Mouse (Mus musculus) kidney, adult 8-10 months (tissue): ENCODE data around the gene Dhcr24.

Experiments
- DNase-seq, 2 experiments: peaks; one replicate each; pipeline ENCODE4 v3.0.0; 2022

Dhcr24 gene

DNA sequence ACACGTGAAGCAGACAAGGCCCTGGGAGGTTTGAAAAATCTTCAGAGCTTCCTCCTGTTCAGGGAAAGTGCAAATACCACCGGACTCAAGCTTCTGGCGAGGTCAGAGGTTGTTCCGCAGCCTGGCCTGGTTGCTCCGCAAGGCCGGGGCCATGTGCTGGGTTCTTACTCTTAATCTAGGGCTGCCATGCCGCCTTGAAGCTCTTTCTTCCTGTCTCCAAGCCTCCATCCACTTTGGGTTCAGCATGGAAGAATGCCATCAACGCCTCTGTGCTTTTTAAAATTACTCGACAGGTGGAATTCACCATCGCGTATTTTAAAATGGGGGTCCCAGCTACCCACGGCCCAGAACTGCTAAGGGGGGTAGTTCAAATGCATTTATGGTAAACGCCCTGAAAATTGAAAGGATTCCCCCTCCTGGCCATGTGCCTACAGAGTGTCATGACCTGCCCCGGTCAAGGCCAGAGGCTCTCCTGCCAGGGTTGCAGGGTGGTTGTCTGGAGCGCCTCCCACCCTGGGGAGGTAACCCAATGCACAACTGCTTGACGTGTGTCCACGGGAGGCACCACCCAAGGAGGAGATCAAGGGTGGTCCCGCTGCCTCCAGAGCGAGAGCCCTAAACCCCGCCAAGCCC lies 509 bp upstream of the Dhcr24 start:
- DNase-seq = peak; percentile 61 to 64

DNA sequence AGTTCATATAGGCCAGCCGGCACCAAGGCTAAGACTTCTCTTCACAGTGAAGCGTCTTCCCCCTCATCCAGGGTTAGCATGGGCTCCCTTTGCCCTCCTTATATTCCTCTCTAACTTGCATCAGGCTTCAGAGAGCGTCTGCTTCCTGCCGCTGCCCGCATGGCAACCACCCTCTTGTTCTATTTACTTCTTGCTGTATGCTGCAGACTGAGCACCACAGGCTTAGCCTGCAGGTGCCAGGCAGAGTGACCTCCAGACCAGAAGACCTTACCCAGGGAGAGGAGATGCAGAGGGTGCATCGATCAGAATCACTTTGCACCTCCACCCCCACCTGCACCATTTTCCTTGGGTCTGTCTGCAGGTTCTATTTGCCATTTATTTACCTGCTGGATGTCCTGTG lies 1.2 kb downstream of the Dhcr24 start:
- no peak for DNase-seq

DNA sequence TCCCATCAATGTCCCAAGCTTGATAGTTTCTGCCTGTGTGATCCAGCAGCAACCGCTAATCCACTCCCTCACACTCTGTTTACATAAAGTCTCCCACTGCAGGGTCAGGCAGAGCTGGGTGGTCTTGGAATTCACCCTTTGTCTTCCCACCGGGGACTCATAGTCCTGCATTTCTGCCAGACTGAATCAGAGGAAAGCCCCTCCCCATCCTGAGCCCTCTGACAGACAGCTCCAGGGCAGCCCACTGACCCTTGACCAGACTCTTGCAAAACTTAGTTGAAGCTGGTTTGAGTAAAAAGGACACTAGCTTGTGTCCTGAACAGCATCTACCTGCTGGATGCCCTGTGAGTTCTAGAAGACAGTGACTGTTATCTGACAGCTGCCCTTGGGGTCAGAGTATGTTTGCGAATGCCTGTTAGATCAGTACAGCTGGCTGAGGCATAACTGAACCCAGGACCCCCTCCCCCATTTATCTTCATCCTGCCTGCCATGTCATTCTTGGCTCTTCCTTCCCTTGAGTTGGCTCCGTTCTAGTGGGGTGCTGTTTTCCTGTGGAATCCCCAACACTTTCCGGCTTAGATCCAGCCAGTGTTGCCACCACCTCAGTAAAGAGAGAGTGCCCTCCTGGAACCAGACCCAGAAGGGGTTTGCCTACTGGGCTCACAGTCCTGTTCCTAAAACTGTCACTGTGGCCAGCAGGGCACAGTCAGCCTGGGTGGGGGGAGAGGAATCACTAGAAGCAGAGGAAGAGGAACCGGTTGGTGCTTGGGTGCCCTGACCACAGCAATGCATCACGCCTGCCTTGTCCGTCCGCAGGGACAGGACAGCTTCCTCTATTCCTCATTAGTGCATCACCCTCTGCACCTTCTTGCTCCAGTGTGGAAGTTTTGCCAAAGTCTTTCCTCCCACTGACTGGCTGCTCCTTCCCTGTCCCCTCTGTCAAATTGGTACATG lies 2.3 kb downstream of the Dhcr24 start:
- DNase-seq = peak; percentile 65 to 70

DNA sequence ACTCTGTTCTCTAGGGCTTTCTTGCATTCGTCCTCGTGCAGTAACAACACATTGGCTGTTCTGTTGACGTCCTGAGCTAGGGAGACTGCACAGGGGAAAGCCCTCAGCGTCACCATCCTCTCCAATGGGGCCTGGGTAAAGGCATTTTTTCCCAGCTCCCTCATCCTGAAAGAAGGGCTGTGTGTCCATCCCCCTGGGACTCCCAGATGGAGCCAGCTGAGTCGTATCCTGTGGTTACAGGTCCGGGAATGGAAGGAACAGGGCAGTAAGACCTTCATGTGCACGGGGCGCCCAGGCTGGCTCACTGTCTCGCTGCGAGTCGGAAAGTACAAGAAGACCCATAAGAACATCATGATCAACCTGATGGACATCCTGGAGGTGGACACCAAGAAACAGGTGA lies 3.3 kb downstream of the Dhcr24 start:
- DNase-seq = no peak

DNA sequence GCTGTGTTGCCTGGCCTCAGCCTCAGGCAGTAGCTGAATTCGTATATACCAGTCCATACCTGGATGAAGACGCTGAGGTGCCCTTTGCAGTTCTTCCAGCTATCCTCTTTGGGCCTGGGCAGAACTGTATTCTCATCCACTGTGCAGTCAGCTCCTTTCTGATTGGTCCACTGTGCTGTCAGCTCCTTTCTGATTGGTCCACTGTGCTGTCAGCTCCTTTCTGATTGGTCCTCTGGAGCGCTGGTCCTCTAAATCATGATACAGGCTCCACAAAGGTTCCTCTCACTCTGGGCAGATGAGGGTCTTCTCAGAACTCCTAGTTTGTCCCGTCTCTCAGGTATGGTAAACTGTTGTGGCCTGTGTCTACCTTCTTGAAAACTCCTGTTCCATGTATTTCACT lies 8.8 kb downstream of the Dhcr24 start:
- DNase-seq = no peak

DNA sequence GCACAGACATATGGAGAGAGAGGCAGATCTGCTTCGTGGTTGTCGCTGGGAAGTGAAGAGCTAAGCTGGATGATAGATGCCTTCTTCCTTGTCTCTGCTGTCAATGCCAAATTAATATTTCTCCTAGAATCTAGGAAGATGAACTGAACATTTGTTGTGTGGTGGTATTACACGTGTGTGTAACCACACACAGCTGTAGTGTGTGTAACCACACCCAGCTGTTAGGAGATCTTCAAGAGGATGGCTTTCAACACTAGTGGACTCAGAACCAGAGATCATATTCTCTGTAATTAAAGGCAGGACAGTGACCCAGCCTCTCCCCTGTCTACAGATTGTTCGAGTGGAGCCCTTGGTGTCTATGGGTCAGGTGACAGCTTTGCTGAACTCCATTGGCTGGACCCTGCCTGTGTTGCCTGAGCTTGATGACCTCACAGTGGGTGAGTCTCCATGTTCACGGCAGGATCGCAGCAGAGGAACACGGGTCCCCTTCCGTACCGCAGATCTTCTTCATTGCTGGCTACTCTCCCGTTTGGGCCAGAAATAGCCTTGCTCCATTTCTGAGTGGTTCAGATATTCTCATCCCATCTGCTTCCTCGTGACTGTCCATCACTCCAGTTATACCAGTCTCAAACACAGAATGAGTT lies 10.4 kb downstream of the Dhcr24 start:
- no peak for DNase-seq

DNA sequence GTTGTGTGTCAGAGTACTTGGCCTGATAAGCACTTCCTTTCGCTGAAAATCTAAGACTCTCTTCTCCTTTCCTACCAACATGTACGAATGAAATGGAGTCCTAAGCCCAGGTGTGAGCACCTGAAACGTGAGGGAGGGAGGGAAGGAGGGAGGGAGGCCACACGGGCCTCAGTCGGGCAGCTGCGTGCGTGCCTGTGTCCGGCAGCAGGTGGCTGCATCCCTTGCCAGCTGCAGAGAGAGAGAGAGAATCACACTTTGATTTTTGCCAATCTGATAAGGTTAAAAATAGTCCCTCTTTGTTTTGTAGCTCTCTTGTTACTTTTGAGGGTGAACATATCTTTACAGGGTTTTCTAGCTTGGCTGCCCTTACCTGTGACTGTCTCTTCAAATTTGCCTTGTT lies 14.2 kb downstream of the Dhcr24 start:
- no peak for DNase-seq

DNA sequence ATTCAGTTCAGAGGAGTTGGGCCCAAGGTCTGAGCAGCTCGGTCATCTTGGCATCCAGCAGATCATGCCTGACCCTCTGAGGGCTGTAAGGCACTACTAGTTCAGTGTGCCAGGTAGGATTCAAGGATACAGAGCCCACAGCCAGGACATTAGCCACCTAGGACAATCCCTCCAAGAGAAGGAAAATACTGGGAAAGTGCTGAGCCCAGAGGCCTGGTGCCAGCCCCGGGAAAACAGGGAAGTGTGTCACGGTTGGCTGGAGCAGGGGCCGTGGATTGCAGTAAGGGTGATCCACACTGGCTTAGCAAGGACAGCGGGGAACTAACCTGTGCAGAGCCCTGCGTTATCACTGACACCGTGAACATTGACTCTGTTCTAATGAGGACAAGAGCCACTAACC lies 16.7 kb downstream of the Dhcr24 start:
- peak; percentile 54 to 75 for DNase-seq

DNA sequence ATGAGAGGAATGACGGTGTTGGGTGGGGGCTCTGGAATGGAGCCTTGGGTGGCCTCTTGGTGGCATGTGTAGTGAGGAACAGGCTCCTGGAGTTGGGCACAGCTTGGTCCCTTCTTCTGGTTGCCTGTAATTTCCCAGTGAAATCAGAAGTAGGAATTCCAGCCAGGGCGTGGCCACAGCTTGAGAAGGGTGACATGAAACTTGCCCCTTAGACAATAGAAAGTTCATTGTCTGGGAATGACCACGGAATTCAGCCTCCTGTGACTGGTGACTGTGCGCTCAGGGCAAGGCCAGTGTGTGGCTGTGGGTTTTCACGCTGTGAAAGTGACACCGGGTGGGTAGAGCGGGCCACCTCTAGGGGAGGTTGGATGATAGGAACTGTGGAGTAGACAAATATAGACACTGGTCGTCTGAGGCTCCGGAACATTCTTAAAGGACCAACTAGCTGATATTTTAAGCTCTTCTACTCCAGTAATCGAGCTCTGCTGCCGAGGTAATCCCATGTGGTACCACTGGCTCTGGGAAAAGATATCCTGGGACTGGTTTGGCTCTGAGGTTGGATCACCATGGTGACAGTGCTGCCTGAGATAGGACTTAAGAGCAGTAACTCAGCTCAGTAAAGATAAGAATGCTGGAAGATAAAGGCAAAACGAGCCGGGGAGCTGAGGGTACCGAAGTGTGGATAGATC lies 20.5 kb downstream of the Dhcr24 start:
- no peak for DNase-seq

DNA sequence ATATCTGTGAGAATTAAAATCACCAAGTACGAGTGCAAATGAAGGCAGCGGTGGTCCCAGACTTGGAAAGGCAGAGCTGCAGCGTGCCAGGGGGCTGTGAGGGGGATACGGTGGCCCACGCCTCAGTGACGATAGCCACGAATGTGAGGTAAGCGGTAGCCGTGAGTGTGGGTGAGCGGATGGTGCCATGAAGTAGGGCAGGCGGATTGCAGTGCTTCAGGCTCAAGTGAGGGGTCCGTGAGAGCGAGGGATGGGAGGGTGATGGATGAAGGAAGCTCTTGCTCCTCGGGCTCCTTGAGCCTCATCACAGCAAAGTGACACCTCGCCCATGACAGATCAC lies 21.0 kb downstream of the Dhcr24 start:
- DNase-seq = no peak

DNA sequence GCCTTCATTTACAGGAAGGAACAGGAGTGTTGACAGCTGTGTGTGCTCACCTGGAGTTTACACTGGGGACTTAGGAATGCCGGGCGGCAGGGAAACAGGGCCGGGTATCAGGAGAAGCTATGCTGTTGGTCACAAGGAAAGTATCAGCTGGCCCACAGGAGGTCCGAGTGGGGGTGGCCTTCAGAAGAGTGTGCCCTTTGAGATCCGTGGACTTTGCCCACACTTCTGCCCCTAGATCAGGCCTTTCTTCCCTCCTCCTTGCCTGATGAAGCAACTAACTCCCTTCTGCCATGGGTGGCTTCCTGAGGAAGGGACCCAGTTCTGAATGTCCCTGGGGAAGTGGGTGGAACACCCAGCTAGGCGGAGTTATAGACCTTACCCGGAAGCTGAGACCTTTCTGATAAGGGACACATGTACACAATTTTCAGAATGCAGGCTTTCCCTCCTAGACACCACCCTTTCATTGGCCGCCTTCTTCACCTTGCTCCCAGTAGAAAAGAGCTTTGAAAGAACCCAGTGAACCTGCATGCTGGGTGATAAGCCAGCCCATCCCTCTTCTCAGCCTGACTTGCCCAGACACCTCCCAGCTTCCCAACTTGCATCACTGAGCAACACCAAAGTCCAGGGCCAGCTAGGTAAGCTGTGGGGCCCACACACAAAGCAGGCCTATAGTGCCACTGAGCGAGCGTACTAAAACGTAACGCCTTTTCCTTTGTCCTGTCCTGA lies 21.8 kb downstream of the Dhcr24 start:
- peak; percentile 87 to 89 for DNase-seq

DNA sequence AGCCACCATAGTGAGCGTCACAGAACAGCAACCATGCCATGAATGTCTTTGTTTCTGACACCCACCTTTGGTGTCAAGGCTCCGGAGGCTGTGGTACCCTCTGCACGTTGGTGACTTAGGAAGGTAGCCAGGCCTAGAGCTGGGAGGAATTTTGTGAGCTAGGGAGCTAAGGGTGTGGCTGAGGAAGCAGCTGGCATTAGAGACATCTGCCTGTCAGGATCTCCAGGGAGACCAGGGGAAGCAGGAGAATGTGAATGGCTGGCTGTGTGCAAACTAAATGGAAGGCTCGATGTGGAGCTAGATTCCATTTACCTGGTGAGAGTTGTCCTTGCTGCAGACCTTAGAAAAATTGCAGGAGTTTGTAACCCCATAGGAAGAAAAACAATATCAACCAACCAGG lies 23.8 kb downstream of the Dhcr24 start:
- no peak for DNase-seq

DNA sequence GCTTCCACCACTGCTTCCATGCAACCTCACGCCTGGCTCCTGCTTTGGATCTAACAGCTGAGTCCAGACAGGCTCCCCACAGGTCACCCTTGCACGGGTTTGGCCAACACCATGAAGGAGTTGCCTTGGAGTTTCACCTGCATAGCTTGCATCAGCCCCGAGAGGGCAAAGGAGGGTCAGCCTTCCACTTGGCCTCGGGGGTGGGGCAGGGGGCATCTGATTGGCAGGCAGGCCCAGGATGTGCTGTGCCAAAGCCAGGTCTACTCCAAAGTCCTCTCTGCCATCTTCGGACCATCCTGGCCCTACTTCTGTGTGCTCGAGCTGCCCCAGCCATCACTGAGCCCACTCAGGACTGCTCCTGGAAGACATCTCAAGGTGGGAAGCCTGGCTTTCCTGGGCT lies 26.2 kb downstream of the Dhcr24 start:
- peak; percentile 86 to 89 for DNase-seq

DNA sequence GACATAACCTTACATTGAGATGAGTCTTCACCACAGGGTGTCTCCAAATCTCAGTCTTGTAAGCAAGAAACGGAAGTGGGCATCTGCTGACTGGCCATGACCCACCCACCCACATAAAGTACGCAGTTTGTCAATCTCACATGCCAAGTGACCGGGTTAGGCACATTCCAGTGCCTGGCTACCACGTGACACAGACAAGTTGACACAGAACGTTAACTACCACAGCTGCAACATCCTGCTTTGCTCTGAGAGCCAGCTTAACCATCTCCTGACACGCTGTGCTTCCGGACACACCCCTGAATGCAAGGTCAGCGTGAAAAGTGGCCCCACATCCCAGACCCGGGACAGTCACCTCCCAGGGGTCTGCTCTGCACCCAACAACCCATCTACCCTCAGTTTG lies 29.3 kb downstream of the Dhcr24 start:
- DNase-seq = peak in 1 of 2 experiments; percentile 33

DNA sequence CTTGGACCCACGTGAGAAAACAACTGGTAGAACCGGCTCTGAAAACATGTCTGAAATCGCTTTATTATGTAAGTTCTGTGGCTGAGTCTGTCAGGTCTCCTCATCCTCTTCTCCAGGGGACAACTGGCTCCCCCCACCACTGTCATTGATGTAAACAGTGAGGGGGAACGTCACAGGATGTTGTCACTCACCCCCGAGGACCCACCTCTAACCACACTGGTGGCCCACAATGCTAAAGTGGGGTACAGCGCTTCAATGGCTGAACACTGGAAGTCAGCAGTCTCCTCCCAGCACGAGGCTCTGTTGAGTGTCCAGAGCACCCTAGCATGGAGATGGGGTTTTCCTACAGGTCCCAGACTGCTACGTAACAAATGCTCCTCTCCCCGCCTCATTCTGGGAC lies 30.0 kb downstream of the Dhcr24 start:
- DNase-seq = no peak

DNA sequence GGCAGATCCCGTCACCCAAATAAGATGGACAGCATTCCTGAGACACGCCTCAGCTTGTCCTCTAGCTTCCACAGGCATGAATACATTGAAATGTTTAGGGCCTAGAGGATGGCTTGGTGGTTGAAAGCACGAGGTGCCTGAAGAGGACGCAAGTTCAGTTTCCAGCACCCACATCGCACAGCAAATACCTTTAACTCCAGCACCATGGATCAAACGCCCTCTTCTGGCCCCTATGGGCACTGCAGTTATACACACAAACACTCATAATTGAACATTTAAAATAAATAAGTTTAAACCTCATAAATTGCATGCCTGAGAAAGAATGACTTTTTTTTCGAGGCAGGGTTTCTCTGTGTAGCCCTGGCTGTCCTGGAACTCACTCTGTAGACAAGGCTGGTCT lies 32.8 kb downstream of the Dhcr24 start:
- DNase-seq = no peak

DNA sequence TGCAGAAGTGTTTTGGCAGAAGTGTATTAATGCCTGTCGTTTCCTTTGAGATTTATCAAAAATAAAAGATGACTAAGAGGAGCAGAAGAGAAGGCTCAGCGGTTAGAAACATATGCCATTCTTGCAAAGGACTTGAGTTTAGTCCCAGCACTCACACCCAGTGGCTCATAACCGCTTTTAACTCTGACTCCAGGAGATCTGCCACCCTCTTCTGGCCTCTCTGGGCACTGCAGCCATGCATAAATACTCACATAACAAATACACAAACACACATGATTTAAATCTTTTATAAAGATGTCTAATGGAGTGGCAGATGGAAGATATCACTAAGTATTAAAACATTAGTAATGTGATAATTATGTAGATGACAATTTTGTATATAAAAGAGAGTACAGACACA lies 35.4 kb downstream of the Dhcr24 start:
- no peak for DNase-seq

DNA sequence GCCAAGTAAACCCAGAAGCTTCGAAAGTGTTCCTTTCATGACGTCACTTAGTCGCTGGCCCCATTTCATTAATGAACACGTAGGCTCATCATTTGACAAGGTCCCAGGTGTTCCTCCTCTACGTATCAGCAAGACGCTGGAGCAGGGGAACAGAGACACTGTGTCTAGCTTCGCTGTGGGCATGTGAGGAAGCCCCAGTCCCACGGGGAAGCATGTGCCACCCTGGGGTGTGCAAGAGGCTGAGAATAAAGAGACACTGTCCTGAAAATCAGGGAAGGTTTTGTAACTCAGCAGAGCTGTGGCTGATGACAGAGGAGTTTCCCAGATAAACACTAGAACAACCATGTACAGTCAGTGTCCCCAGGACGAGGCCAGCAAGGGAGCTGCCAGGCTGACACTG lies 36.2 kb downstream of the Dhcr24 start:
- no peak for DNase-seq

DNA sequence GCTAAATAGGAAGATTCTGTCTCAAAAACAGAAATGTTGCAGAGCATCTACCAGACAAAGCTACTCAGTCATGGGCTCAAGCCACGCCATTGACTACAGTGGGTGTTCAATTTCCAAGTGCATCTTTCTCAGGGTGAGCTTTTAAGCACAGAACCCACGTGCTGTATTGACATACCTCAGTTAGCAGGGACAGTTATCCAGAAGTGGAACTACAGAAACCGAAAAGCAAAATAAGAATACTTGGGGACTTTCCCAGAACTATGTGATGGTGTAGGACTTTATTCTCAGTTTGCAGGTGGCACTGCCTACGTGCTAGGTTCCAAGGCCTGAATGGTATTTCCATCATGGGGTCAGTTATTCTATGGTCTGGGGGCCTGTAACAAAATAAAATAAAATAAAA lies 36.9 kb downstream of the Dhcr24 start:
- DNase-seq = no peak

DNA sequence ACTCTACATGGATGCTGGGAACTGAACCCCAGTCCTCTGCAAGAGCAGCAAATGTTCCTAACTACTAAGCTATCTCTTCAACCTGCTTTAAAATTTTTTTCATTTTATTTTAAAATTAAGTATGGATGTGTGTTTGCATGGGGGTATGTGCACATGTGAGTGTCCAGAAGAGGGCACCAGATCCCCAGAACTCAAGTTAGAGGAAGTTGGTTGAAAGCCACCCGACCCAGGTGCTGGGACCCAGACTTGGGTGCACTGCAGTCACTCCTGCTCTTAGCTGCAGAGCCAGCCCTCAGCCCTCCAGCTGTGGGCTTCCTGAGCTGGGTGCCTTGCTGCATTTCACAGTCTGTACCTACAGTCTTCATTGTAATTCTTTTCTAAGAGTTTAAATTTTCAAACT lies 38.6 kb downstream of the Dhcr24 start:
- DNase-seq = no peak

DNA sequence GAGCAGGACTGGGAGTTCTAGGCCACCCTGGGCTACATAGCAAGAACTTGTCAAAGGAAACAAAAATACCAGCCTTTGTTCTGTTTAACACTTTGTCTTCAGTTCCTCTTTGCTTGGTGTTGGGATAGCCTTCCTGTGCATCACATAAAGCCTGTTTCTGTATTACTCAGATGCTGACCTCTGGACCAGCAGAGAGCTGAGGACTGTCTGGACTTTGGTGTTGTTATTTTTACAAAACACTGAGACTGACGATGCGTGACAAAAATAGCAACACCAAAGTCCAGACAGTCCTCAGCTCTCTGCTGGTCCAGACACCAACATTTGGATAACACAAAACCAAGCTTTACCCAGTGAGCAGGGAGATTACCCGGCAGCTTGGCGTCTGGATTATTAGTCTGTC lies 39.9 kb downstream of the Dhcr24 start:
- peak; percentile 62 to 77 for DNase-seq

DNA sequence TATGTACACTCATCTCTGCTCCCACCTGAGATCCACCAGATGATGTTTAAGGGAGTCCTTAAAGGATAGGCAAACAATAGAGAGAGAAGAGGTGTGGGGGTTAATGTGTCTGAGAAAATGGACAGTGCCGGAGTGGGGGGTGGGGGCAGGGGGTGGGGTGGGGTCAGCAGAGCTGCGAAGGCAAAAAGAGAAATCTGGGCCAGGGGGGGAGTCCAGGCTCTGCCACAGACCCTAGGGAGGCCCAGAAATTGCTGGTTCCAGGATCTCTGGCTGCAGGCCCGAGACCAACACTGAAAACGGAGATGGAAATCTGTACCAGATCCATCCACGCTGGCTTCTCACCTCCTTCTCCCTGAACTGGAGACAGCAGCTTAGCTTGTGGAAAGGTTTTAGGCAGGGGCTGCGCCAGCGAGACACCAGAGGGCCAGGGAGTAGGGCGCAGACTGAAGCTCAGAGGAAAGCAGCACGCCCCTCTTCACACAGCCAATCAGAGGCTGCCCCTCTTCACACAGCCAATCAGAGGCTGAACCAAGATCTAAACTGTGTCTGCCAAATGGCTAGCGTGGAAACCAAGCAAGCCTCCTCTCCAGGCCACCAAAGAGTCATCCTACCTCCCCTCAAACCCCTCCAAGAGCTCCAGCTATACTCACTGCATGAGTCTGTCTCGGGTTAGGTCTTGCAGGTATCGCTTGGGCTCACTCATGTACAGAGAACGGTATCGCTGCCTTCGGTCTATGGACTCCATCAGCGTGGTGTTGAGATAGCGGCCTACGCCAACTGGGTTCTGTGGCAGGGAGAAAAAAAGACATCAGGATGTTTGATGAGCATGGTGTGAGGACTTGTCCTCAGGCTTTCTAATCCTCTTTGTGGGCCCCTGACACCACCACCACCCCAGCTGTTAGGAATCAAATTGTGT lies 46.1 kb downstream of the Dhcr24 start:
- no peak for DNase-seq
